Mouse (Mus musculus): ENCODE results near the gene Aldh3b2.

Gene Aldh3b2
- long read RNA-seq, experiment 1, partial matches to known transcripts, result 0 of 1 reads
- long read RNA-seq, experiment 1, other reads (novel, unspliced or antisense), result 0 of 1 reads
- long read RNA-seq, experiment 2, result 0 reads

GRCm38 (mm10) chr19:3972229-3972628 lies at the start of gene Aldh3b2:
TSS of gene Aldh3b2 (plus strand) at chr19:3972328.
- intact Hi-C loops (cut with DNase I), result no loop called here

GRCm38 (mm10) chr19:3922661-3923371 lies 49.3 kb upstream of the Aldh3b2 start:
- intact Hi-C loops (cut with DNase I), result no loop called here

- intact Hi-C loops (cut with DNase I), result no loop called here
Observed at GRCm38 (mm10) chr19:3923586-3923985, 48.5 kb upstream of the Aldh3b2 start.

GRCm38 (mm10) chr19:3924190-3924589 lies 47.9 kb upstream of the Aldh3b2 start:
- intact Hi-C loops (cut with DNase I), result no loop called here

- intact Hi-C loops (cut with DNase I), result no loop called here
Observed at GRCm38 (mm10) chr19:3924868-3925267, 47.3 kb upstream of the Aldh3b2 start.

- intact Hi-C loops (cut with DNase I), result no loop called here
Observed at GRCm38 (mm10) chr19:3925859-3926258, 46.3 kb upstream of the Aldh3b2 start.

- intact Hi-C loops (cut with DNase I), result no loop called here
Observed at GRCm38 (mm10) chr19:3926279-3926678, 45.8 kb upstream of the Aldh3b2 start.

- intact Hi-C loops (cut with DNase I), result no loop called here
Observed at GRCm38 (mm10) chr19:3926685-3927084, 45.4 kb upstream of the Aldh3b2 start.

- intact Hi-C loops (cut with DNase I), result no loop called here
Observed at GRCm38 (mm10) chr19:3927989-3928388, 44.1 kb upstream of the Aldh3b2 start.

- intact Hi-C loops (cut with DNase I), result no loop called here
Observed at GRCm38 (mm10) chr19:3928779-3929178, 43.3 kb upstream of the Aldh3b2 start.

- intact Hi-C loops (cut with DNase I), result no loop called here
Observed at GRCm38 (mm10) chr19:3929211-3929941, 42.8 kb upstream of the Aldh3b2 start, which contains the start of gene Aldh3b1. TSS of gene Aldh3b1 (minus strand) at chr19:3929808.

- intact Hi-C loops (cut with DNase I), result no loop called here
Observed at GRCm38 (mm10) chr19:3930262-3931057, 41.7 kb upstream of the Aldh3b2 start.

GRCm38 (mm10) chr19:3931716-3932115 lies 40.4 kb upstream of the Aldh3b2 start:
- intact Hi-C loops (cut with DNase I), result no loop called here

GRCm38 (mm10) chr19:3935032-3935895 lies 36.9 kb upstream of the Aldh3b2 start, which contains the start of gene Unc93b1:
TSS of gene Unc93b1 (plus strand) at chr19:3935186.
- intact Hi-C loops (cut with DNase I), result no loop called here

- intact Hi-C loops (cut with DNase I), result no loop called here
Observed at GRCm38 (mm10) chr19:3935896-3936850, 36.0 kb upstream of the Aldh3b2 start.

GRCm38 (mm10) chr19:3942315-3942714 lies 29.8 kb upstream of the Aldh3b2 start:
- intact Hi-C loops (cut with DNase I), result no loop called here

GRCm38 (mm10) chr19:3942986-3943735 lies 29.0 kb upstream of the Aldh3b2 start:
- intact Hi-C loops (cut with DNase I), result no loop called here

GRCm38 (mm10) chr19:3945872-3946564 lies 26.1 kb upstream of the Aldh3b2 start:
- intact Hi-C loops (cut with DNase I), result loop anchor here (2.0 kb wide), 2 partner anchors 35 to 67 kb away; partner anchors contain the start of gene Ndufv1
